Mouse (Mus musculus) embryo, embryonic 11.5 days (tissue): ENCODE measurements at regions not wholly inside any gene's neighbourhood (a gene's known extent, or its start where the extent isn't known, plus 50 kb on each side); places are given as distances from the start of the nearest gene placed in this dataset.

Source experiments
- DNase-seq: peaks from one replicate; pipeline ENCODE4 v3.0.0-alpha.2; 2012; ENCODE audit warnings: low read depth, low spot score

- DNase-seq, result no peak
Measured at GRCm38 (mm10) chr17:51683318-51683717, 149.8 kb downstream of the Satb1 start.

- no peak for DNase-seq
Measured at GRCm38 (mm10) chr17:51682368-51682767, 150.7 kb downstream of the Satb1 start.

GRCm38 (mm10) chr17:51677451-51677850 is 155.6 kb downstream of the Satb1 start:
- no peak for DNase-seq

GRCm38 (mm10) chr17:51658408-51658807 is 174.7 kb downstream of the Satb1 start:
- no peak for DNase-seq

GRCm38 (mm10) chr17:51653881-51654280 is 179.2 kb downstream of the Satb1 start:
- DNase-seq, result no peak

- no peak for DNase-seq
Measured at GRCm38 (mm10) chr17:51651880-51652279, 181.2 kb downstream of the Satb1 start.

- no peak for DNase-seq
Measured at GRCm38 (mm10) chr17:51649213-51649815, 183.8 kb downstream of the Satb1 start.

GRCm38 (mm10) chr17:51646416-51646815 is 186.7 kb downstream of the Satb1 start:
- DNase-seq, result no peak

GRCm38 (mm10) chr17:51645866-51646265 is 187.2 kb downstream of the Satb1 start:
- no peak for DNase-seq

- DNase-seq, result no peak
Measured at GRCm38 (mm10) chr17:51642682-51643081, 190.4 kb downstream of the Satb1 start.

GRCm38 (mm10) chr17:51635913-51636312 is 197.2 kb downstream of the Satb1 start:
- DNase-seq, result no peak

- no peak for DNase-seq
Measured at GRCm38 (mm10) chr17:51631574-51631973, 201.5 kb downstream of the Satb1 start.

- DNase-seq, result no peak
Measured at GRCm38 (mm10) chr17:51620528-51620927, 212.6 kb downstream of the Satb1 start.

- no peak for DNase-seq
Measured at GRCm38 (mm10) chr17:51585263-51585662, 247.8 kb downstream of the Satb1 start.

GRCm38 (mm10) chr17:51583984-51584880 is 248.9 kb downstream of the Satb1 start:
- DNase-seq, result no peak

GRCm38 (mm10) chr17:51583277-51583676 is 249.8 kb downstream of the Satb1 start:
- no peak for DNase-seq

GRCm38 (mm10) chr17:51555854-51556253 is 277.2 kb downstream of the Satb1 start:
- DNase-seq, result no peak

- no peak for DNase-seq
Measured at GRCm38 (mm10) chr17:51554446-51554845, 278.6 kb downstream of the Satb1 start.

GRCm38 (mm10) chr17:51552277-51553015 is 280.6 kb downstream of the Satb1 start:
- DNase-seq, result no peak

GRCm38 (mm10) chr17:51546999-51547398 is 286.1 kb downstream of the Satb1 start:
- no peak for DNase-seq

GRCm38 (mm10) chr17:51542544-51542943 is 290.5 kb downstream of the Satb1 start:
- DNase-seq, result no peak

GRCm38 (mm10) chr17:51534678-51535077 is 298.4 kb downstream of the Satb1 start:
- no peak for DNase-seq
